Mouse (Mus musculus) urinary bladder, postnatal 25 days (tissue): Measurements from ENCODE around the gene Wdr19.

Experiments
- DNase-seq: peaks from one replicate; pipeline ENCODE4 v3.0.0; 2022; ENCODE audit warnings: low spot score

Gene Wdr19

DNA sequence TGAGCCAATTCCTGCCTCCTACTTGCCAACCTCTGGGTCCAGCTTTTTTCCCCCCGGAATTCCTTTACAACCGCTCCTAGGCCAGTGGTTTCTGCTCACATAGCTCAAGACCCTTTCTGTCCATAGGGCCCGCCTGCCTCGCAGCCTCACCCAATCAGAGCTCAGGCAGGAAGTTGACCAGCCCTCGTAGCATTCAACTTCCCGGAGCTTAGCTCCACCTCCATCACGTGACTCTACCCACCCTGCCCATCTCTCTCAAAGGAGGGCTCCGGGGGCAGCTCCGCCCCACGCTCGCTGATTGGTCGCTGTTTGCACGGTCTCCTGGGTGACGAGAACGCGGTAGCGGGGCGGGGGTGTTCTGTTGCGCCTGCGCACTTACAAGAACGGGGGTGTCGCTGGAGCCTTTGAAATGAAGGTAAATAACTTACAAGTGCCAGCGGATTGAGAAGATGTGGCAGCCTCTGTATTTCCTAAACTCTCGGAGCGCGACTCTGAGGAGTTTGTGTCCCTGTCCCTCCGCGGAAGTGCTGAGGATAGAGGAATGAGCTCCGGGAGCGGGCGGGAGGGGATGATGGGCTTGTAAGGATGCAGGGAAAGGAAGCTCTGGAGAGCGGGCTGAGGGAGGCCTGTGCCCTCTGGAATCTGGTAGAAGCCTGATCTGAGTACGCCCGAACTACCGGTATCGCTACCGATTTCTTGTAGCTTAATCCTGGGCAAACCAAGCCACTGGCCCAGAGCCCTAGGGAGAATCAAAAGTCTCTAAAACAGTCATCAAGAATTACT is at the start of gene Wdr19:
TSS of gene Wdr19 (plus strand) at position 351 of the 783 bp plus-strand sequence.
- DNase-seq, result peak; percentile 90

DNA sequence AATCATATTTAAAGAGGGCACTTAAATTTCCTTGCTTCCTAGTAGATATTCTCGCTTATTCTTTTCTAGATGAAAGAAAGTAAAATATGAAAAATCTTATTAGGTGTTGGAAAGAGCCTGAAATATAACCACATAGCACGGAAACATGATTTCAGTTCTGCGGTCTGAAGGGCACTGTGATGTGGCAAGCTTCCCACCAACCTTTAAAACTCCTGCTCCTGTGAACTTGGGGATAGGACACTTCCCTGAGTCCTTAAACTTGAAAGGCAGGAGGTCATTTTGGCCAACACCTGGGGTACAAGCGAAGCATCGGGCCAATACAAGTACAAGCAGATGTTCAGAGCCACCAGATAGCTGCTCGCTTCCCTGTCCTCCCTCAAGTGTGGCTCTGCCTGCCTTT is 49.8 kb upstream of the Wdr19 start:
- DNase-seq, result no peak

DNA sequence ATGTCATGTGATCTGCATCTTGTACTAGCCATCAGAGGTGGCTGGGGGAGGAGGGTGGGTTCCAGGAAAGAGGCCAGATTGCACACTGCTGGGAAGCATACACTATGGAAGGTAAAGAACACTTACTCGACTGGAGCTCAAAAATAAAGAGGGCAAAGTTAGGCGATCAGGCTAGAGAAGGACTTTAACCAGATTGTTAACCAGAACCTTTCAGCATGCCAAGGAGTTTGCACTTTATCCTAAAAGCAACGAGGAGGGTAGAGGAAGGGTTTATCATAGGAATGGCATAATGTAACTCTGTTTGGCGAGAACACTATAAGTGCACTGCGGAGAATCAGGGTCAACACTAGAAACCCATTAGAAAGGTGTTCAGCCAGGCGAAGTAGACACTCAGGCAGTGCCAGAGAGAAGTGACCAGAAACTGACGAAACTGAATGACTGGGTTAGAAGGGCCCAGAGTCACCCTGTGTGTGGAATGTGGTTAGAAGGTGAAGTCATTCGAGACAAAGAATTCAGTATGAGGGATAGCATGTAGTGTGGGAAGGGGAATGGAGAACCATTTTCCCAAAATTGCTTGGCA is 49.0 kb upstream of the Wdr19 start:
- no peak for DNase-seq

DNA sequence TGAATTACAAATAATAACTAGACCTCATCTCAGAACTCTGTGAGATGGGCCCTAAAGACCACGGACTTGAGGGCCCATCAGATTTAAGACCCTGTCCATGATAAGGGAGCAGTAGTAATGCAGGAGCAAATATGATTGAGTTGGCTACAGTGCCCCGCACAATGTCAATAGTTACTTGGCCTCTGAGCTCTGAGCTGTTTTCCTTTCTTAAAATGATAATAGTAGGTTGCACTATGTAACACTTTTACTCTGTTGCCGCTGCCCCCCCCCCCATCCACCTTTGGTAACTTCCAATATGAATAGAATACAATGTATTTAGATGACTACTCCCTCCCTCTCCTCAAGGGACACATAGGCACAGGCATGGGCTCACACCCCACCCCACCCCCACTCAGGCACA is 48.2 kb upstream of the Wdr19 start:
- DNase-seq, result no peak

DNA sequence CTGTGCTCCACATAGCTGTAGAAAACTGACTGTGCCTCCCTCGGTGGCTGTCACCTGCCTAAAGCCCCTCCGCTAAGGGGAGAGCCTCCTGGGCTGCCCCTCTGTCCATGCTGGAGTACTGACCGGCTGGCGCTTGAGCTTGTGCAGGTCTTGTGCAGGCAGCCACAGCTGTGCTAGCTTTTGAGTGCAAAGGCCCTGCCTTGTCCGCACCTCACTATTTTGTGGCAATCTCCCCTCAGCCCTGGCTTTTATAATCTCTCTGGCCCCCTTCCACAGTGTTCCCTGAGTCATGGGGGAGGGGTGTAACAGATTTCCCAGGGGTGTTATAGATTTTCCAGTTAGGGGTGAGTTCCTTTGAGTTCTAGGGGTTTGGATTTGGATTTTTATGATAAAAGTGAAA is 47.7 kb upstream of the Wdr19 start:
- DNase-seq, result no peak

DNA sequence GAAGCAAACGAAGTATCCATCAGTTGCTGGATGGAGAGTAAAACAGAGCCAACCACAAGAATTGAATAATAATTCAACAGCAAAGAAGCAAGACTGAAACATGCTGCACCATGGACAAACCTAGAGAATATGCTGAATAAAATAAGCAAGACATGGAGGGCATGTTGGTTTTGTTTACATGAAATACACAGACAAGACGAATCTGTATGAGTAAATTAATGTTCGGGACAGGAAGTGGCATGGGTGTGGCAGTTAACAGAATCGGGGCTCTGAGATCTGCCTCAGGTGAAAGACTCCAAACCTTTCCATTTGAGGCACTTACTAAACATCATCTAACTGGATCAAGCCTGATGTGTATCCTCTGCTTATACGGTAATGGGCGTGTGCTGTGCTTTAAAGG is 45.2 kb upstream of the Wdr19 start:
- DNase-seq, result no peak

DNA sequence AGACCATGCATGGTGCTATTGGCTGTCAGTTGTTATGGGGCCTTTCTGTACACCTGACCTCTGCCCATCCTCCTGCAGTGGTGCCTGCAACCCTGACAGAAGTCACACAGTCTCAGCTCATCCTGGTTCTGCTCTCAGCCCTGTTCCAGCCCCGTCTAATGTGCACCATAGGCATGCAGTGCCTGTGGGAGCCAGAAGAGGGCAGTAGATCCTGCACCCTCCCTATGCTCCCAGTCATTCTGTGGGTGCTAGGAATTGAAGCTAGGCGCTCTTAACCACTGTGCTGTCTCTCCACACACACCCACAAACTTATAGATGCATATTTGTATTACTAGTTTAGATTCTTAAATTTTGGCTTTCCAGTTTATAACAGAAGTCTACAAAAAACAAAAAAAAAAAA is 42.6 kb upstream of the Wdr19 start:
- no peak for DNase-seq

DNA sequence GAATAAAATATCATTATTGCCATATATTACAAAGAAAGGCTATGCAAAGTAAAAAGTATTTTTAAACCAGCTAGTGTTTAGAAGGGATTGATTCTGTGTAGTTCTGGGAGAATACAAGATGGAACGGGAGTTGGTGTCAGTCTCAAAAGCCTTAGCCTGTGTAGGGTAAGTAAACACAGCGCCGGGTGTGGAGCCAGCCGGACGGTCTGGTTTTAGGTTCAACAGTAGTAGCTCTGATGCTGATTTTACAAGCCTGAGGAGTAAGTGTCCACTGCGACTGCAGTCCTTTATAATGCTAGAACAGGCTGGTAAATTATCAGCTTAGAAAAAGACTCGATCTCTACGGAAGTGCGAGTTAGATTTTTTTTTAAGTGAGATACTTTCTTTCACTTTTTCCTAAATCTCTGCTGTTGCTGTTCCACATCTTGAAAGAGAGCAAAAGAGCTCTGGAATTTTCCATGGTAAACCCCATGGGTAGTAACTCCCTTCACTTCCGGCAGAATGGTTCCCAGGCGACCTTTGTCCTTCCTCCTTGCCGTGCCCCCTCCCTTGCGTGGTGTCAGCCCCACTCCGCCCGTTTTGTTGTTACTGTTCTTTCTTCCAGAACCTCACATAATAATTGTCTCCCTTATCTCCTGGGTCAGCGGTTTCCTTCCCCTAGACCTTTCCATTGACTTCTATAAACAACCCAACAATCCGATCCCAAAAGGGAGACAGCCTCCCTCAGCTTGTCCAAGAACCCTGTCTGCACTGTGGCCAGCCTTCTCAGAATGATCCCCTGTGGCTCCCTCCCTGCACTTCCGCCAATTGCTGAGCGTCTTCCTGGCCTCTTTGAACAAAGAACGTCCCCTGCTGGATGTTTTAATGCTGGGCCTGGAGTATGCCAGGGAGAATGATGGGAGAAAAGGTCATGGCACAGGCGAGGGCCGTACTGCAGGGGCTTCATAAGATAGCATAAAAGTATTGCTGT is 41.8 kb upstream of the Wdr19 start:
- DNase-seq, result peak; percentile 14

DNA sequence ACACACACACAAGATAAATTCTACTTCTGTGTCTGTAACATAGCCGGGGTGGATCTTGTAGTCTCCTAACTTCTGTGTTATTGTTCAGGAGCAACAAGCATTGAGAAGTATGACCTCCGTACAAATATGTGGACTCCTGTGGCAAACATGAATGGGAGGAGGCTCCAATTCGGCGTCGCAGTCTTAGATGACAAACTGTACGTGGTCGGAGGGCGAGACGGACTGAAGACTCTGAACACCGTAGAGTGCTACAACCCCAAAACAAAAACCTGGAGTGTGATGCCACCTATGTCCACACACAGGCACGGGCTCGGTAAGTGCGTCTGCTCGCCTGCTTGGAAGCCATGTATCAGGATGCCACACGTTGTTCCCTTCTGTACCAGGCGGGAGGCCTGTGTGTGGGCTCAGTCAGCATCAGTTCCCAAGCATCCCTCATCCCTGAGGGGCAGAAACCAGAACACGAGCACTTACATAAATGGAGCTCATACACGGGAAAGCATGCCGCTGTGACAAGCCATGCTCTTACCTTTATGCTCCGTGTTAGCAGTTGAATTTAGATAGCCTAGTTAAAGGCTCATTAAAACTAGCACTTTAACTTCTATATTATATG is 40.7 kb upstream of the Wdr19 start:
- DNase-seq, result no peak

DNA sequence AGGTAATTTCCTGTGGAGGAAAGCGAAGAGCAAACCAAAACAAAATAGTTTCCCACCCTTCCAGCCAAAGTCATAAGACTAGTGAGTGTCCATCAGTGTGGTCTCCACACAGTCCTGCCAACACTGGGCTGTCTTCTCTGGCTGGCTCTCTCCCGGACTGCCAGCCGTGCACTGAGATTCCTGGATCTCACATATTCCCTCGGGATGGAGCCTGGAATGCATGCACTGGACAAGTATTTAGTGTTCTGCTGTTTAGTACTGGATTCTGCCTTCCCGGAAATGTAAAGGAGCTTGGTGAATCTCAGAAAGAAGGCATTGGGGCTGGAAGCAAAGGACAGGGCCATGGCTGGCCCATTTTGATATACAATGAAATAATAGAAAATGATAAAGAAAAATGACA is 36.5 kb upstream of the Wdr19 start:
- no peak for DNase-seq

DNA sequence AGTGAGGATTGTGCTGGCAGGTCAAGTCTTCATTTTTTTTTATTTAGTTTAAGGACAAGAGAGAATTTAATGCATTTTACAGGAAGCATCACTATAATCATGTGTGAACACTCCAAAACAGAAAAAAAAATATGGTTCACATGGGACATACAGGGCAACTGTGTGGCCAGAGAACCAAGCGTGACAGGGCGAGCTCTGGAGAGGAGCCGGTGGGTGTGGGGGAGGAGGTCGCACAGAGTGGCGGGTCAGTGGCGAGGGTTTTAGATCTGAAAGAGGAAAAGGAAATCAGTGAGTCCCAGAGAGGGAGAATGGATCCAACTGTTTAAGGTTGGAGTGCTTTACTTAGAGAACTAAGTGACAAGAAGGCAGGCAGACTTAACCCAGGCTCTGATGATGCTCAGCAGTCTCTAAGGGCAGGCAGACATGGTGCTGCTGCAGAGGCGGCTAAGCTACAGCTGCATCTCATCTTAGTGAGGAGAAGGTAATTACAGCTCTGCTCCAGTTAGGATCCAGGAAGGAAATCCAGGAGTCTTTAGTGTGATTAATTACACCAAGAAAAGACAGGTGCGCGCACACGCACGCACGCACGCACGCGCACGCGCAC is 35.9 kb upstream of the Wdr19 start:
- no peak for DNase-seq

DNA sequence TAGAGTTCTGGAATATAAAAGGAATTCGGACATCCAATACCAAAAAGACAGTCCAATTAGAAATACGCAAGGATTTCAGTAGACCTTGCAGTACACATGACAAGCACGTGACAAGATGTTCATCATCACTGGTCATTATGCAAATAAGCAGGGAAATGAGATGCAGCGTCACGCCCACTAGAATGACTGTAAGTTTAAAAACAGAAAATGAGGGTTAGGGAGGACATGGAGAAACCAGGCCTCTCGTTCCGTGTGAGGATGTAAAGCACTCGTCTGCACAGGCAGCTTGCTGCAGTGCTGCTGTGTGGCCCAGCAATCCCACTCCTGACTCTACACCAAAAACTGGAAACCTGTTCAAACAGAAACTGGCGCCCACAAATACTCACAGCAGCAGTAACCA is 29.3 kb upstream of the Wdr19 start:
- no peak for DNase-seq

DNA sequence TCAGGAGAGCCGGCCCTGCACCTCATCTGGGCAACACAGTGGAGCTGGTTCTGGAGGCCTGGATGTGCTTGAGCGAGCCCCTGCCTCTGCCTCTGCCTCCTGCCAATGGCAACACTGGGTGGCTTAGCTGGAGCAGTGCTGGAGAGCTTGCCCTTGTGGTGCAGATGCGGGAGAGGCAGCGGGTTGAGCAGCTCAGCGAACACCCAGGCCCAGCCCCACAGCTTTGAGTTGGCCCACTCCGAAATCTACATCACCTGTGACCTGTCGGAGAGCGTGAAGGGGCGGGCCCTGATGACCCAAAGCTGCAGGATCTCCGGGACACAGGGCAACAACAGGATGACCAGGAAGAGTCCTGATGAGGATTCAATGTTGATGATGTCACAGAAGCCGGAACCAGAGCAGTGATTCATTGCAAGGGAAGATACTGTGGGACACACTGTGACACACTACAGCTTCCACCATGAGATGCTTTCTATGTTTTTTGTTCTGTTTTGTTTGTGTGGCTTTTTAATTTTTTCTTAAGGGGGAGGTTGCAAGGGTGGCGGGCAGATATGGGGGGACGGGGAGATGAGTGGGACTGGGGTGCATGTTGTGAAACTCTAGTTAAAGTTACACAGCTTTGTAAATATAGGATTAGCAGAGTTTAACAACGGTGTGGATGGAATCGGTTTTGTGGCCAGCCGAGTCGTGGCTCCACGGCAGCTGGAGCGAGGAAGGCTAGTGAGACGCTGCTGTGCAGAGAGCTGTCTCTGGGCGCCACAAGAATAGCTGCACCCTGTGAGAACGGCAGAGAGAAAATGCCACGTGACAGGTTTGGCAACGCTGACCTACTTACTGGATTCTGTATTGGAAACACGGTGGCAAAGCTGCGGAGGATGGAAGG is 24.2 kb upstream of the Wdr19 start:
- DNase-seq, result no peak

DNA sequence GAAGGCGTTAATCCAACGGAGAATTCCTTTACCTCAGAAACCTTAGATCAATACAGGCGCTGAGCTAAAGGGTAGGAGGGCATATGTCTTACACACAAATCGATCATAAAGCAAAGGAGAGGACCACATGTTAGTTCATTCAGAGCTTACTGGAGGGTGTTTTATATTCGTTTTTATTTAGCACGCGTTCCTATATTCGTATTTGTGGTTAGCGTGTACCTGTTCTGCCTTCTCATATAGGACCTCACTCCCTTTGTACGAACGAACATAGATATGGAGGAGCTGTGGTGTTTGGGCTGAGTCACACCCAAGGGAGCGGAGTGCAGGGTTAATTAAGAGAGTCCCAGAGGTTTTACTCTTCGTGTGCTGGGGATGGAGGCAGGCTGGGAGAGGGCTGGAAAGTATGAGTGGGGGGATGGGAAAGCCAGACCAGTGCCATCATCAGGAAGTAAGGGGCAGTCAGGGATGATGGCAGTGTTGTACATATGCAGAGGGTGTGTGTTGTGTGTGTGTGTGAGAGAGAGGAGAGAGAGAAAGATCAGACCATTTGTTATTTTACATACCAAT is 23.5 kb upstream of the Wdr19 start:
- no peak for DNase-seq

DNA sequence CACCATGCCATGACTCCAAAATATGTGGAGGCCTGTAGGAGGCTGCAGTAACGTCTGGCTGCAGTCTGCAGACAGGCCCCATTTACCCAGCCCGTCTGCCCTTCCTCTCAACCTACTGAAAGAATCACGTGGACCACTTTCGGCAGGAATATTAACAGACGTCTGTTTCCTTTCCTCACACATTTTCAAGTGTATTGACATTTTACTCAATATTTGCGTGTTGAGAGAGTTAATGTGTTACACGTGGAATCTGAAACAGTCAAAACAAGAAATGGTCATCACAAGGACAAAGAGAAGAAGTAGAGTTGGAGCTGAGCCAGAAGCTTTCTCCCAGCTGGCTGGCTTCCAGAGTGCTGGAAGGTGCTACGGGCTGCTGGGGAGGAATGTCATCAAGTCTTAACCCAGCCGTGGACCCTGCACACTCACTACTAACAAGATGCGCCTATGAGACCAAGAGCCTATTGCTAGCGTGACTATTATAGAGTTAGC is 22.4 kb upstream of the Wdr19 start:
- DNase-seq, result no peak

DNA sequence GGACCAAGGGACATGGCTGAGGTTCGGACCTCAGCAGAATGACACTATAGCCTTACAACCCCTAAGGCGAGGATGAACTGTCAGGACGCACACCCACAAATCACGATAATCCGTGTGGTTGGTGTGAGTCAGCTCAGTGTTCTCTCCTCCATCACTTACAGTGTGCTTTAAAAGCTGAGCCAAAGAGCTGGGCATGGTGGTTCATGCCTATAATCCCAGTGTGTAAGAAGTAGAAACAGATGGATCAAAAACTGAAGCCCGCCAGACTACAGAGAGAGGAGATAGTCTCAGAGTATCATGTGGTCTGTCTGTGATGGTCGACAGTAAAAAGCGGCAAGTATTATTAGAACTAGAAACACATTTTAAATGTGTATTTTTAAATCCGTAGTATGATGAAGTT is 21.0 kb upstream of the Wdr19 start:
- DNase-seq, result no peak

DNA sequence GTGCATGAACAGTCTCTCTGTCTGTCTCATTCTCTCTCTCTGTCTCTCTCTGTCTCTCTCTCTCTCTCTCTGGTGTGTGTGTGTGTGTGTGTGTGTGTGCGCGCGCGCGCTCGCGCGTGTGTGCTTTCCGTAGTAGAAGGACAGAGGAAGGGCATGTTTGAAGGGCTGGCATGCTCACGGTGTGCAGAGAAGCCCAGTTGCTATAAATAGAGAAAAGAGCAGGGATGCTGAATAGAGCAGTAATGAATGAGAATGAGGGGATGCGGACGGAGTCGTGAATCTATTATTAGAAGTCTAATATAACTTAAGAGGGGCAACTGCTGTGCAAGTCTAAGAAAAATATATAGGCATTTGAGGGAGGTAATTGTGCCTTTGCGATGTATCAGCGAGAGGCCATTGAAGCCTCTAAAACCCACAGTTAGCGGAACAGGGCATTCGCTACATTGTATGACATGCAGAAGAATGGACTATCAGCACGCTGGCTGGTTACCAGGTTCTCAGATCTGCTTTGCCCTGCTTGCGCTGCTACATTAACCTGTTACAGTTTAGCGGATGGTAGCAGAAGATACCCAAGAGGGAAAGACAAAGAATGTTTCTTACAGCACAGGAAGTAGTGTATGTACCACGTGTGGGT is 18.2 kb upstream of the Wdr19 start:
- no peak for DNase-seq

DNA sequence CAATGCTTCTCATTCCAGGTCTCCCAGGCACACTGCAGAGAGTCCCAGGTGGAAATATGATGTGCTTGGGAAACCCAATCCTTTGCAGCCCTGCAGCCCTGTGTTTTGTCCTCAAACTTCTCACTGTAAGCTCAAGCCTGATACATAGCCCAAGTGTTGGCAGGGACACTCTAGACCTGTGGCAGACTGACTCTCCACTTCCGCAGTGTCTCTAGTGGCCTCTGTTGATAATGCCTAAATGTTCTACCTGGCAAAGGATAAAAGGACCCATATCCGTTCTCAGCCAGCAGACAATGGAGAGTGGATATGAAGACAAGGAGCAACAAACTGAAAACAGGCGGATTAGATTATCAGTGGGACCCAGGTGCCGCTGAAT is 17.7 kb upstream of the Wdr19 start:
- DNase-seq, result no peak

DNA sequence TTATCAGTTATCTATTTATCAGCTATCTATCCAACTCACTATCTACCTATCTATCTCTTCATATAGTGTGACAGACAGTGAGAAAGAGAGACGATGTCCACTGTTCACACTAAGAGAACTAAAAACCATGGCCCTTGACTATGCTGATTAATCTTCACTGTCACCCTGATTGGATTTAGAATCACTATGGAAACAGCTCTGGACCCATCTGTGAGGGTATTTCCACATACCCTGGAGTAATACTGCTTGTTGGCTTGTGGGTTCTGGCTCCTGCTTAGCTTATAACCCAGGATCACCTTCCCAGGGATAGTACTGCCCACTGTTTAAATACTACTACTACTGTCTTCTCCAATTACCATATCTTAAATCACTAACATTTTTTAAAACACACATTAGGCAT is 17.2 kb upstream of the Wdr19 start:
- DNase-seq, result no peak

DNA sequence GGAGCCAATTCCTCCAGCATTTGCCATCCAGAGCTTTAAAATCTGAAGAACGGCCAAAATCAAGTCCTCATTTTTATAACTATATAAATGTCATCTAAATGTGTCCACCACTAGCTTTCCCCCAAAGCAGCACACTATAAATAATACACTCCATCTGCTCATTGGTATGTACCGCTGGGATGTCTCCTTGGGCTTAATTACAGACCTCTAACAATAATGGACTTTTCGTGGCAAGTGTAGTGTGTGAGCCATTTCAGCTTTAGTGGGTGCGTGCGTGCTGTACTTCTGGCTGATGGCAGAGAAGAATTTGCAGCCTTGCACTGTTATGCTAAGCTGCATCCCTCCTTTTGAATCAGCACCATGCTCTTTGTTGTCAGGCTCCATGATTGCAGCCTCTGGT is 7.9 kb upstream of the Wdr19 start:
- no peak for DNase-seq
